Mouse (Mus musculus): ENCODE data around the gene Sult1b1.
"Not testable (repeated sequence)": the region's sequence is repeated elsewhere in the genome, so short reads cannot be mapped to it uniquely, and the experiment has no call there.

The Sult1b1 gene

DNA sequence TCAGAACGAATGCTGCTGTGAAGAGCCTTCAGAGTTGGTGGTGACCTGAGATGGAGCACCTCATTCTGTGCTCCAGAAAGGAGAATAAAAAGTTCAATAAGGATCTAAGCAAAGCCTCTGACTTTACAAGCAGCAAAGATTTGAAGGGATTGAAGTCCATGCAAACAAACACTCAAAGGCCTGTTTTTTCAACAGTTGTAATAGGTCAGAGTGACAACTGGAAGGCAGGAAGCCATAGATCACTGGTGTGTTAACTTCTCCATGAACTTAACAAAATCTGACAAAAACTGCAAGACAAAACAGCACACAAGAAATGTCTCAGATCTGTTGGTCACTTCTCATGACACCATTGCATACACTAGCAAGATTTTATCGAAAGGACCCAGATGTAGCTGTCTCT lies at the start of gene Sult1b1:
Gene Sult1b1, minus strand, starts transcription at position 85 of the 400 bp plus-strand sequence.
- DNase-seq (ENCODE audit: low read depth), result no peak

GRCm38 (mm10) chr5:87580389-87580788 lies 42.4 kb upstream of the Sult1b1 start:
- no peak for DNase-seq (ENCODE audit: low read depth)

DNA sequence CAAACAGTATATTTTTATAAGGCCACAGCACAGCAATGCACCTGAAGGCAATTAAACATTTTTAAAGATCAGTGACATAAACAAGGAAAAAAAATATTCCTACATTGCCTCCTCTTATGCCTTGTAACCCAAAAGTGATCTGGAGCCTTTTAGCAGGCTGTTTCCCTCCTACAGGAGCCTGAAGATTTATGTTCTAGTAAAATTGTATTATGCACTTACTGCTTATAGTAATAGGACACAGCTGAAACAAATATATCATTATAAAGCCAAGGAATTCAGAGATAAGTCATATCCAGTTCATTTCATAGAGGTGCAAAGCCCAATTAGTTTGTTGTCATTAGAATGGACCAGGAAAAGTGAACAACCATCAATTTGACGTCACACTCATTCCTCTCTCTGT lies 36.2 kb upstream of the Sult1b1 start:
- DNase-seq (ENCODE audit: low read depth), result no peak

- DNase-seq (ENCODE audit: low read depth), result no peak
Measured at GRCm38 (mm10) chr5:87573490-87573889, 35.5 kb upstream of the Sult1b1 start.

DNA sequence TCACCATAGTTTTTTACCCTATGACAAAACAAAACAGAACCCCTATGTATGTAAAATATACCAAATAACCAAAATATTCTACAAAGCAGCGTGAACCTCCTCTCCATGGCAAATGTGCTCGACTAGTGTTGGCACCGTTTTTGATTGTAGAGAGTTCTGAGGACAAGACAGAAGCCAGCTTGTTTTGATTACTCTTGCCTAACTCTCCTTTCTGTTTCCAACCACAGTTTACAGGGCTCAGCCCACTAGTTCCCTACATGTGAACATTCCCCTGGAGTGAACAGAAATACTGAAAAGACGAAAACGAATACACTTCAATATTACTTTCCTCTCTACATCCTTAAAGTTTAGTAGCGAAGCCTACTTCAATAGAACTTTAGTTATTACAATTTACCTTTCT lies 34.8 kb upstream of the Sult1b1 start:
- DNase-seq (ENCODE audit: low read depth), result no peak

GRCm38 (mm10) chr5:87568845-87569244 lies 30.9 kb upstream of the Sult1b1 start, which contains the start of gene Sult1d1:
Sult1d1 (minus strand) TSS chr5:87569027.
- DNase-seq (ENCODE audit: low read depth), result no peak

DNA sequence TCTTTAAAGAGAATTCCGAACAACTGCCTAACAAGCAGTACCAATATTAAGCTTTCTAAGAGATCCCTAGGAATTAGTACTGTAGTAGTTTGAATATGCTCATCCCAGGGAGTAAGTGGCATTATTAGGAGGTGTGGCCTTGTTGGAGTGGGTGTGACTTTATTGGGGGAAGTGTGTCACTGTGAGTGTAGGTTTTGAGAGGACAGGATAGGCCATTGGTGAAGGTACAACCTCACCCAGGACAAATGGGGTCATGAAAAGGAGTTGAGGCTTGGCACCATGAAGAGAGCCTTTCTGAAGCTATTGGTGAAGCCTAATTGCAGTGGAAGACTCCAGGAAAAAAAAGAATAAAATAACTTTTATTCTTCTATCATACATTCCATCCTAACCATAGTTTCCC lies 29.3 kb upstream of the Sult1b1 start:
- no peak for DNase-seq (ENCODE audit: low read depth)

DNA sequence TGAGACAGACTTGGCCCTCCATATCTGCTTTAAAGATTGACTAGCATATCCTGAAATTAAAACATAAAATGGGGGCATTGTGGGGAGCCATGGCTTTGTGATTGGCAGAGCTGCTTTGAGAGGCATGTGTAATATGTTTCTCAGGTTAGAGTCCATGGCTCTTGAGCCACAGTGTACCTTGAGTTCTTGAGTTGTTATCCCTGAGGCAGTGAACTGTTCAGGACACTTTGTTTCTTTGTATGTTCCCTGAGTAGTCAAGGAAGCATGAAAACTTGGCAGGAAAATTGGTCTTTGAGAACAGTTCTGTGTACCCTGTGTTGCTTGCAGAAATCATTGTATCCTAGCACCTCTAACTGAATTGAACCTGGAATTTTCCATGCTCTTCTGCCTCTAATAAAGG lies 25.0 kb upstream of the Sult1b1 start:
- DNase-seq (ENCODE audit: low read depth), result no peak

DNA sequence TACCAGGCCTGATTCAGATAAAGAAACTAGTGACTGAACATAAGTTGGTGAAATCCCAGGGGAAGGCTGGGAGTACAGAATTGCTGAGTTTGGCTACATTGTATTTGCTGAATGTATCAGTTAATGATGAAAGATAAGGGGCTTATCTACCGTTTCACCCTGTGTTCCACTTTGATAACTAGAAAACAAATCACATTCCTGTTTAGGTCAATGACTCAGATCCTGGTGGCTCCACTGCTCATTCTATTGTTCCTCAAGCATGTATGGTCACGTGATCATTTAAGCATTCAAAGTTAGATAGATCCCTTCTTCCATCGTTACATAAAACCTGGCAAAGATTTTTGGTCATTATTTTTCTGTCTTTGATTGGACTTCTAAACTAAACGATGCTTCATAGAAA lies 24.5 kb upstream of the Sult1b1 start:
- peak; percentile 8 for DNase-seq (ENCODE audit: low read depth)

- peak; percentile 10 for DNase-seq (ENCODE audit: low read depth)
Measured at GRCm38 (mm10) chr5:87560145-87560544, 22.1 kb upstream of the Sult1b1 start.

DNA sequence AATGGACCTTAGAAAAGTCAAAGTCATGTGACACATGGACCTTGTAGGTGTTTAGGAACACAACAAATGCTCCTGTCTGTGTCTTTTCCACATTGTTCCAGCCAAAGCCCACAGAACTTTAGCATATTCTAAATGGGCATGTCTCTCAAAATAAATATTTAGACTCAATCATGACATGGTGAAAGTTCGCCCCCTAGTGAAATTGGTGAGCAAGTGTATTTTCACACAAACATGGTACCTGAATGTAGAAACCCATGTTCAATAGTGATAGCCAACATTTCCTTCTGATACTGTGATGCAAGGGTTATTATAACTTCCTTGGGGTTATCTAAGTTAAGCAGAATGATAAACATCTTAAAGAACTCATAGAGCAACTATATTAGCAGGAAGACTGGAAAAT lies 12.9 kb upstream of the Sult1b1 start:
- peak; percentile 29 for DNase-seq (ENCODE audit: low read depth)

DNA sequence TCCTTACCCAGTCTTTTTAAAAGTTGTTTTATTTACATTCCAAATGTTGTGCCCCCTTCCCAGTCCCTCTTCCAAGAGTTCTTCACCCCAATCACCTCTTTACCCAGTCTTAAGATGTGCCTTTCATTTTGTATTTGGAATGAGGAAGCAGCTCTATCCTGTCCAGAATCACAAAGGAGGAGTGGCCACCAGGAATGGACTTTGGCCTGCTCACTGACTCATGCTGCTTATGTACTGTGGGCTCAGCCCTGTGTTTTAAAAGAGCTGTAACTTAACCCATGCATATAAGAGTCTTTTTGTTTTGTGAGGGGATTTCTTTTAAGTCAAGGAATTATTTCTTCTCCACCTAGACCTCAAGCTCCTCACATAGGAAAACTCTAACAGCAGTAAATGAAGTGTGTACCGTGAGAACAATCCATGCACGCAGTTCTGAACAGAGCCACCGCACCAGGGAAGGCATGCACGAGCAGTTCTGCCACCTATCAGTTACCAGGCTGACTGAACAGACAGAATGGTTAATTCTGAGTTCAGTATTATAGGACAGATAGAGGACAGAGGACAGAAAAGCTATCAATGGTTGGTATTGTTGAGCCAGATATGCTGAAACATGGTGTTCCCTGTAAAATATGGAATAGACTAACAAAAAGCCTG lies 1.9 kb downstream of the Sult1b1 start:
- DNase-seq (ENCODE audit: low read depth), result no peak

- DNase-seq (ENCODE audit: low read depth), result no peak
Measured at GRCm38 (mm10) chr5:87532288-87532687, 5.7 kb downstream of the Sult1b1 start.

GRCm38 (mm10) chr5:87523561-87523960 lies 14.4 kb downstream of the Sult1b1 start:
- DNase-seq (ENCODE audit: low read depth), result not testable (repeated sequence)

DNA sequence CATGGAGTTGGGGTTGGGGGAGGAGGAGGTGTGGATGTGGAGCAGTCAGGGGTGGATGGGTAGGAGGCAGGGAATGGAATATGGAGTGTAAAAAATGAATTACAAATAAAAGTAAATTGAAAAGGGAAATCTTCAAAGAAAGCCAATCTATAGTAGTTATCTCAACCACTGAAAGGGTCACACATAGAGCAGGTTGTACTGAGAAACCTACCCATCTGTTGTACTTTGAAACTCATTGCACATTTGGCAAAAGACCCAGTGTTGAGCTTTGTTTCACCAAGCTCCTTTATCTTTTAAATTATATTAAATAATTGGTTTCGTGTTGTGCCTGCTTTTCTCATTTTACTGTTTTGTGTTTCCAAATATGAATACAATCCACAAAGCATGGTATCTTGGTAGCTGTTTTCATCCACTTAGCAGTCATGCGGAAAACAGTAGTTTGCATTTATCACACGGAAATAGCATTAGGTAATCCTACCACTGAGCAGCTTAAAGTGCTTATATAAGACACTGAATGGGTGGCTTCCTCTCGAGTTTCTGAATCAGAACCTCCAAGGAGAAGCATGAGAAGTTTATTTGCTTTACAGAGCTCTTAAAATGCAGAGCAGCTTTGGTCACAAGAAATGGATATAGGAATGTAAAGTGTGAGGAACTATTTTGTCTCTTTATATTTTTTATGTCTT lies 32.1 kb downstream of the Sult1b1 start:
- no peak for DNase-seq (ENCODE audit: low read depth)

DNA sequence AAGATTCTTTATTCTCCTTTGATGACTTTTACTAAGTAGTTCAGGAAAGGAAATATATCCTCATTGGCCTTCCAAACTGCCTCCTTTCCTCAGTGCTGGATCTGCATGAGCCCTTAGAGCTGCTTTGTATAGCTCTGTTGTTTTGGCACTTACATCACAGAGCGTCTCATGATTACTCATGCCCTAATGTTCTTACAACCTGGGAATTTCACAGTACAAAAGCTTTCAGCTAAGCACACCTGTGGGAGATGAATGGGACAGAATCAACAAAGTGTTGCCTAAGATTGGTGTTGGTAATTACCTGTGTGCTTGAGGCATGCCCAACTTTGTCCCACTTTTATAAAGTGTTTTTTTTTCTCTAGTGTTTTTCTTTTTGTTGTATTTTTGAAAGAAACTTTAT lies 35.3 kb downstream of the Sult1b1 start:
- DNase-seq (ENCODE audit: low read depth), result no peak

DNA sequence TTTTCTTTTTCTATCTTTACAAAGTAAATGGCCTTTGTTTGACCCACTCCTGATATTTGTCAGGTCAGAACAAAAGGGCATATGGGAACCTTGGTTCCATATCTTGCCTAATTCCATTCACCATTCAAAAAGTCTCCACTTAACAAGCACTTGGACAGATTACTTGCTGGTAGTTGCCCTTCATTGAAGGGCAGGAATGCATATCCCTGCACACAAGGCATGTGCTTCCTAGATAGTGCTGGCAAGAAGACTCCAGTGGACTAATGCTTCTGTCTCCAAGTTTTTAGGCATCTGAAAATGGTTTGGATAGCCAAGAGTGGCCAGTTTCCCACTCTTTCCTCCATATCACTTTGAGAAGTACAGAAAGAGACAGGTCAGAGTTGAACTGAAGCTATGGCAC lies 38.7 kb downstream of the Sult1b1 start:
- no peak for DNase-seq (ENCODE audit: low read depth)

- DNase-seq (ENCODE audit: low read depth), result no peak
Measured at GRCm38 (mm10) chr5:87498936-87499335, 39.1 kb downstream of the Sult1b1 start.

DNA sequence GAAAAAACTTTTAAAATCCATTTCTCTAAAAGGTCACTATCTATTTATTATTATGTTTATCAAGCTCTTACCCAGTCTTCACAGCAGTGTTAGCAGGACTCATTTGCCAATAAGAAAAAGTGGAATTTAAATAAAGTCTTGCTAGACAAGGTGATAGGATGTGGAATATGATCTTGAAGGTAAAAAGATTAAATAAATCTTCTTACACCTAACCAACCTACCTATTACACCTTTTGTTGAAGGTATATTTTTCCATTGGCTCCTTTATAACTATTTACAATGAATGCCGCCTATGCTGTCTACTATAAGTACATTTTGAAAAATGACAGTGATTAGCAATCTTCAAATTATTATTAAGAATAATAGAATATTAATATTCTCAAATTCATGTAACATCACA lies 47.2 kb downstream of the Sult1b1 start, which contains the start of gene Ugt2a1:
Gene Ugt2a1, minus strand, starts transcription at position 101 of the 400 bp plus-strand sequence.
- DNase-seq (ENCODE audit: low read depth), result no peak

GRCm38 (mm10) chr5:87486706-87487105 lies 51.3 kb downstream of the Sult1b1 start, which contains the start of gene Gm43638:
Gm43638 (minus strand) TSS chr5:87486806.
- DNase-seq (ENCODE audit: low read depth), result not testable (repeated sequence)

- DNase-seq (ENCODE audit: low read depth), result no peak
Measured at GRCm38 (mm10) chr5:87482160-87482559, 55.8 kb downstream of the Sult1b1 start, which contains the start of gene Ugt2a2. Ugt2a2 (minus strand) TSS chr5:87482260.

All from 416B (cell line).